Mouse (Mus musculus) stomach, postnatal 0 days (tissue): ENCODE results near the gene Fcgrt. TPM values are rescaled to one million over a fixed set of nuclear protein-coding genes. Genes with fewer than 3 reads are reported as not detected.

Experiments
- ATAC-seq: fragments of 200-750 bp; cut with Nextera tagmentation; 2 replicates; pipeline ENCODE4 v1.8.0; 2017; ENCODE audit not compliant: low FRiP score, low TSS enrichment
- DNase-seq: peaks from one replicate; pipeline ENCODE4 v3.0.0-alpha.2; 2016; ENCODE audit warnings: low spot score
- H3K27ac ChIP-seq: fragments of 300-500 bp; sonication (generic); replicated peaks from 2 replicates; pipeline ENCODE4 v1.5.1; 2014; ENCODE audit warnings: mild to moderate bottlenecking, control low read depth
- H3K27me3 ChIP-seq: fragments of 300-500 bp; sonication (generic); 2 replicates; pipeline ENCODE4 v1.6.1; 2014; ENCODE audit warnings: low read length; ENCODE audit not compliant: control insufficient read depth, insufficient read depth
- H3K36me3 ChIP-seq: fragments of 300-500 bp; sonication (generic); 2 replicates; pipeline ENCODE4 v1.6.1; 2014; ENCODE audit warnings: low read length, mixed read lengths; ENCODE audit not compliant: control insufficient read depth, insufficient read depth
- H3K4me1 ChIP-seq: fragments of 300-500 bp; sonication (generic); replicated peaks from 2 replicates; pipeline ENCODE4 v1.6.1; 2014; ENCODE audit warnings: antibody characterized with exemption; ENCODE audit not compliant: control insufficient read depth, insufficient read depth
- H3K4me2 ChIP-seq: fragments of 300-500 bp; sonication (generic); replicated peaks from 2 replicates; pipeline ENCODE4 v1.6.1; 2014; ENCODE audit warnings: low read depth, mild to moderate bottlenecking, control low read depth, moderate library complexity
- H3K4me3 ChIP-seq: fragments of 300-500 bp; sonication (generic); 2 replicates; pipeline ENCODE4 v1.5.1; 2014; ENCODE audit warnings: low read depth, low read length, control low read depth
- H3K9ac ChIP-seq: fragments of 300-500 bp; sonication (generic); 2 replicates; pipeline ENCODE4 v1.6.1; 2014; ENCODE audit warnings: mild to moderate bottlenecking, low read length, control low read depth, mixed read lengths
- H3K9me3 ChIP-seq: fragments of 300-500 bp; sonication (generic); 2 replicates; pipeline ENCODE4 v1.6.1; 2016; ENCODE audit warnings: low read length; ENCODE audit not compliant: control insufficient read depth
- CTCF ChIP-seq: IDR thresholded peaks from 2 replicates; pipeline ENCODE4 v1.5.1; 2016; ENCODE audit warnings: antibody characterized with exemption, low read depth, mild to moderate bottlenecking, moderate library complexity
- EP300 ChIP-seq: optimal IDR thresholded peaks from 2 replicates; pipeline ENCODE3; 2016; ENCODE audit warnings: antibody characterized with exemption
- WGBS: fragments of 180-500 bp; shearing (Covaris S2); extraction: QIAGEN DNeasy Blood & Tissue Kit; methylation state at CpG from one replicate; pipeline ENCODE4 v1.1.7; 2014; 5-methylcytosine and 5-hydroxymethylcytosine counted together
- polyA plus RNA-seq: library from polyadenylated mRNA; unstranded; fragments of >200 nt; fragmentation: Nextera tagmentation; extraction: Ambion mirVana; gene quantifications from 2 replicates; pipeline ENCODE4 v1.2.1, GENCODE M21; 2015

Gene Fcgrt
- polyA plus RNA-seq, 1 experiment from 2014 or later: 76.1 TPM

- WGBS: 71% methylated on average over 25 of the region's 25 CpGs
- TF ChIP-seq CTCF (0 out of 2 replicates have a peak, but pooled peaks have one; percentile 17), EP300 (no peak)
- no peak for DNase-seq
Measured at GRCm38 (mm10) chr7:45082401-45083299, 21.0 kb downstream of the Fcgrt start.

GRCm38 (mm10) chr7:45081016-45081415, 22.6 kb downstream of the Fcgrt start:
- ATAC-seq: no peak; the same call in 1 of the 2 replicates
- TF ChIP-seq EP300 (no peak), CTCF (no peak)
- Histone ChIP-seq H3K27me3 (no peaks in the 10 kb centered on the region), H3K36me3 (peaks cover 7% of the 10 kb centered on the region; the same call in 1 of the 2 replicates), H3K4me2 (no peak overlapping the region), H3K27ac (no peak overlapping the region), H3K9ac (0 out of 2 replicates have a peak overlapping the region, but pooled peaks have one; percentile 8), H3K9me3 (no peaks in the 10 kb centered on the region), H3K4me3 (no peak overlapping the region), H3K4me1 (no peaks in the 10 kb centered on the region)
- no peak for DNase-seq
- 45% methylated on average over 5 of the region's 5 CpGs for WGBS

More at GRCm38 (mm10) chr7:45082401-45083299, 21.0 kb downstream of the Fcgrt start:
- Histone ChIP-seq H3K27ac (peak overlapping the region; percentile 58), H3K9ac (no peak overlapping the region), H3K4me3 (no peak overlapping the region), H3K36me3 (peaks cover 3% of the 10 kb centered on the region; the same call in 1 of the 2 replicates), H3K27me3 (no peaks in the 10 kb centered on the region), H3K9me3 (no peaks in the 10 kb centered on the region), H3K4me2 (no peak overlapping the region), H3K4me1 (no peaks in the 10 kb centered on the region)
- ATAC-seq: no peak

DNA sequence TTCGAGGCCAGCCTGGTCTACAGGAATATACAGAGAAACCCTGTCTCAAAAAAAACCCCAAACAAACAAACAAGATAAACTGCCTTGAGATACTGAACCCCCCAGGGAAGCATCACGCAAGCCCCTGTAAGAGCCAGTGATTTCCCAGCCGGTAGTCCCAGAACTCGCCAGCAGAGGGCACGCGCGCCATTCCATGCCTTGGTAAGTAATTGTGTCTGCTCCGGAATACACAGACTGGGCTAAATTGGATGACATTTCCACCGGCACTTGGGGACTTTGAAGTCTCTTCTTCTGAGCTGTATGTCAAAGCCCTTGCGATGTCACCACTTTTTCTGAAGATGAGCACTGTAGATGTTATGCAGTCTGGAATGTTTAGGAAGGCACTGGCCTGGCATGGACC, 23.8 kb downstream of the Fcgrt start:
- Histone ChIP-seq H3K4me1 (no peaks in the 10 kb centered on the region), H3K4me2 (no peak overlapping the region), H3K9me3 (no peaks in the 10 kb centered on the region), H3K27ac (no peak overlapping the region), H3K27me3 (no peaks in the 10 kb centered on the region), H3K4me3 (no peak overlapping the region), H3K36me3 (peaks cover 9% of the 10 kb centered on the region; the same call in 1 of the 2 replicates), H3K9ac (no peak overlapping the region)
- TF ChIP-seq EP300 (no peak), CTCF (peak; percentile 96)
- DNase-seq (peak; percentile 90), ATAC-seq (peak; percentile 33; the same call in 1 of the 2 replicates)
- WGBS: under 1% methylated on average over 10 of the region's 10 CpGs

GRCm38 (mm10) chr7:45078513-45078912, 25.1 kb downstream of the Fcgrt start:
- Histone ChIP-seq H3K36me3 (peaks cover 9% of the 10 kb centered on the region; the same call in 1 of the 2 replicates), H3K9me3 (no peaks in the 10 kb centered on the region), H3K27me3 (no peaks in the 10 kb centered on the region), H3K4me2 (no peak overlapping the region), H3K4me1 (no peaks in the 10 kb centered on the region), H3K4me3 (no peak overlapping the region), H3K27ac (no peak overlapping the region), H3K9ac (no peak overlapping the region)
- 28% methylated on average over 9 of the region's 9 CpGs for WGBS
- DNase-seq (peak; percentile 74), ATAC-seq (no peak)
- TF ChIP-seq CTCF (peak; percentile 90), EP300 (no peak)

- H3K27ac ChIP-seq: no peak overlapping the region
- no peaks in the 10 kb centered on the region for H3K9me3 ChIP-seq
- no peaks in the 10 kb centered on the region for H3K27me3 ChIP-seq
- no peak overlapping the region for H3K4me2 ChIP-seq
- ATAC-seq (no peak), DNase-seq (no peak)
- WGBS: 89% methylated on average over 2 of the region's 2 CpGs
- peaks cover 9% of the 10 kb centered on the region; the same call in 1 of the 2 replicates for H3K36me3 ChIP-seq
- no peak overlapping the region for H3K4me3 ChIP-seq
- TF ChIP-seq EP300 (no peak), CTCF (no peak)
- H3K9ac ChIP-seq: no peak overlapping the region
- H3K4me1 ChIP-seq: no peaks in the 10 kb centered on the region
Measured at GRCm38 (mm10) chr7:45077829-45078228, 25.8 kb downstream of the Fcgrt start.

DNA sequence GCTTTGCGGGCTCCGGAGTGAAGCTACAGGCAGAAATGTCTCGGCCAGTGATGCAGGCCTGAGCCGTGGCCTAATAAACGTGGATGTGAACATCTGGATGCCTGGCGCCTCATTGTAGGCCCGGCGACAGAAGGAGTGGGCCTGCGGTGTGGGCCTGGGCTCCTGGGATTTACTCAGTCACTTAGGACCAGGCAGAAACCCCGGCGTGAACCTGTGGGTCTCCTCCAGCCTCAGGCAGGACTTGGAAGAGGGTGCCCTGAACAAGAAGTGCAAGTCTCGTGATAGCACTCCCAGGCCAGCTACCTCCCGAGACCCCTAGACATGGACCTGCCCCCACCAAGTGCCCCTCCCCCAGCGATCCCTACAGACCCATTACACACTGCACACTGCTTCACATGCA, 26.3 kb downstream of the Fcgrt start:
- no peak for ATAC-seq
- 87% methylated on average over 14 of the region's 14 CpGs for WGBS

More for the DNA sequence above, 26.3 kb downstream of the Fcgrt start:
- H3K36me3 ChIP-seq: peaks cover 9% of the 10 kb centered on the region; the same call in 1 of the 2 replicates
- no peak for DNase-seq
- TF ChIP-seq CTCF (no peak), EP300 (no peak)
- H3K4me3 ChIP-seq: no peak overlapping the region
- H3K4me1 ChIP-seq: no peaks in the 10 kb centered on the region
- no peak overlapping the region for H3K4me2 ChIP-seq
- no peak overlapping the region for H3K27ac ChIP-seq
- no peaks in the 10 kb centered on the region for H3K9me3 ChIP-seq
- H3K27me3 ChIP-seq: no peaks in the 10 kb centered on the region
- H3K9ac ChIP-seq: no peak overlapping the region
